Mouse (Mus musculus): Measurements from ENCODE around the gene Mllt3.

GRCm38 (mm10) chr4:87893498-87893897 lies 139.7 kb downstream of the Mllt3 start:
- TF ChIP-seq CTCF (IDR thresholded peaks at IDR 0.05; ENCODE audit: extremely low read depth, insufficient read depth, insufficient read length, insufficient replicate concordance) = no peak
- no peak for TF ChIP-seq POLR2A (IDR thresholded peaks at IDR 0.05; ENCODE audit: low read depth, low read length)
